Mouse (Mus musculus): Measurements from ENCODE around the gene Myo18b.

Gene Myo18b

GRCm38 (mm10) chr5:112877391-112878115 lies 18.6 kb downstream of the Myo18b start:
- DNase-seq (ENCODE audit: low read depth, low spot score), result no peak

GRCm38 (mm10) chr5:112876846-112877390 lies 19.2 kb downstream of the Myo18b start:
- DNase-seq (ENCODE audit: low read depth, low spot score), result peak; percentile 35

GRCm38 (mm10) chr5:112872999-112873398 lies 23.2 kb downstream of the Myo18b start:
- DNase-seq (ENCODE audit: low read depth, low spot score), result no peak

DNA sequence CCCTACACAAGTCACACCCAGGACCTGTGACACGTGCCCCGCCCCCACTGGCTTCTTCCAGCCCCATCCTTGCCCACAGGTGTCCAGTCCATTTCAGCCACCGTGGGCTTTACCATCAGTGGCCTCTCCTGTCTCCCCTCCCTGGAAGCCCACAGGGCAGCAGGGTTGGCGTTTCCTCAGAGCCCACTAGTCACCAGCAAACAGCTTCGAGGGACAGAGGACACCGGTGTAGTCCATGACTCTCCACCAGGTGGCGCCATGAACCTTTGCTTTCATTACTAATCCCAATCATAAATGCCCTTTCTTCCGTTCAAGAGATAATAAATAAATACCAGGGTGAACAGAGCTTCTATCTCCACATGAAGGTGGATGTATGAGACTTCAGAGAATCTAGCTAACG lies 25.4 kb downstream of the Myo18b start:
- peak; percentile 36 for DNase-seq (ENCODE audit: low read depth, low spot score)

GRCm38 (mm10) chr5:112868620-112869019 lies 27.5 kb downstream of the Myo18b start:
- no peak for DNase-seq (ENCODE audit: low read depth, low spot score)

DNA sequence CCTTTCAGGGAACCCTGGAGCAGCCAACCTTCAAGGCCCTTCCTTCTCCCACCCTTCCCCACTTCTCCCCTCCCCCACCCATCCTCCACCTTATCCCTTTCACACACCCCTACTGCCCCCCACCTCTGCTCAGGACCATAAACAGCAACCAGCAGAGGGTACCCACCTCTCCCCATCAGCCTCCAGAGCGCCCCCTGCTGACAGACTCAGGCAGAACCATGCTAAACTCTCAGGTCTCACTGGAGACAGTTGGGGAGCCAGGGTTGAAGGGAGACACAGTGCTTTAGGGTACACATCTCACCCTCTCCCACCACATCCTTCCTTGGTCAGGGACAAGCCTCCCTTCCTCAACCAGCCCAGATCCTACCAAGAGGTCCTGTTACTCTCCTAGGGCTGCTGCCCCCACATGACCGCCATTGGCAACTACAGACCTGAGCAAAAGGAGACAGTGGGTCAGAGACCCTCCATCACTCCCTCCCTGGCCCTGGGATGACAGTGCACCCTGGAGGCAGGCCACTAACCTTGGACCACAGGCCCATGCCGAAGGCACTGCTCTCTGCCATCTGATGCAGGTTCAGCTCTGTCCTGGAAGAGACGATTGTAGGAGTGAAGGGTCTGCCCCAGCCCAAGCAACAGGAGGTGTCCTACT lies 31.3 kb downstream of the Myo18b start:
- no peak for DNase-seq (ENCODE audit: low read depth, low spot score)

- no peak for DNase-seq (ENCODE audit: low read depth, low spot score)
Observed at GRCm38 (mm10) chr5:112859379-112860035, 36.7 kb downstream of the Myo18b start.

GRCm38 (mm10) chr5:112853179-112853578 lies 43.0 kb downstream of the Myo18b start:
- no peak for DNase-seq (ENCODE audit: low read depth, low spot score)

GRCm38 (mm10) chr5:112851389-112851788 lies 44.8 kb downstream of the Myo18b start:
- DNase-seq (ENCODE audit: low read depth, low spot score), result no peak

GRCm38 (mm10) chr5:112848586-112849280 lies 47.4 kb downstream of the Myo18b start:
- DNase-seq (ENCODE audit: low read depth, low spot score), result peak; percentile 90

DNA sequence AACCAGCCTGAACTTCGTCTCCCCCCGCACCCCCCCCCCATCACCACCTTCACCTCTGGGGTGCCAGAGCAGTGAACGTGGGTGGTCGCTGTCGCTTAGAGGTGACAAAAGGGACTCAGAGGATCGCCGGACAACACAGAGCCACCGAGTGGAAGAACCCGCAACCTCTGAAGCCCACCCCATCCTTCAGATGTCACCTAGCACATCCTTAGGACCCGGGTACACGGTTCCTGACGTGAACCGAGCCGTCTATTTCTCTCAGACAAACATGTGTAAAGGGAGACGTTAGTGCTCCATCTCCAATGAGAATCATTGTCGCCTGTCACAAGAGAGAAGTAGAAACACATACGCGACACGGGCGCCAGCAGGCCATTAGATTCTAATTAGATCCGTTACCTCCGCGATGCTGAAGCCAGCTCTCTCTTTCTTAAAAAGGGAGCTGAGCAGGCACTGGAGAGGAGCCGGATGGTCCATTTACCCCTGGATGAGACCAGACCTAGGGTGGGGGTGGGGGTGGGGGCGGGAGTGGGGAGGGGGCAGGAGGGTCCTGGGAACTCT lies 48.1 kb downstream of the Myo18b start:
- no peak for DNase-seq (ENCODE audit: low read depth, low spot score)

DNA sequence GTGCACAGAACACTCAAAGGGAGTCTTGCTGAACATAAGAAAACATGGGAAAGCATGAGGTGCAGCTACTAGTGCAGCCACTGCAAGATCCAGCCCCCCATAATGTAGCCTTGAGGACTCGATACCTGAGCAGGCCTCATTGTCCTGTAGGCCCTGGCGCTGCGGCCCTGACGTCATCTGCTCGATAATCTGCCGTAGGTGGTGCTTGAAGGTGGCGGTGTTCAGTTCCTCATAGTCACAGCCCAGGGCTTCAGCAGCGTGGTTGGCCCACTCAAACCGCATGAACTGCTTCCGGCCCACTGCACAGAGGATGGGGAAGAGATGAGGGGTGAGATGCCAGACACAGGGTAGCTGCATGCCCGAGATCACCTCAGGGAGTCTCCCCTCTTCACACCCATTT lies 50.0 kb downstream of the Myo18b start:
- DNase-seq (ENCODE audit: low read depth, low spot score), result no peak

- peak; percentile 25 for DNase-seq (ENCODE audit: low read depth, low spot score)
Observed at GRCm38 (mm10) chr5:112844460-112844859, 51.7 kb downstream of the Myo18b start.

DNA sequence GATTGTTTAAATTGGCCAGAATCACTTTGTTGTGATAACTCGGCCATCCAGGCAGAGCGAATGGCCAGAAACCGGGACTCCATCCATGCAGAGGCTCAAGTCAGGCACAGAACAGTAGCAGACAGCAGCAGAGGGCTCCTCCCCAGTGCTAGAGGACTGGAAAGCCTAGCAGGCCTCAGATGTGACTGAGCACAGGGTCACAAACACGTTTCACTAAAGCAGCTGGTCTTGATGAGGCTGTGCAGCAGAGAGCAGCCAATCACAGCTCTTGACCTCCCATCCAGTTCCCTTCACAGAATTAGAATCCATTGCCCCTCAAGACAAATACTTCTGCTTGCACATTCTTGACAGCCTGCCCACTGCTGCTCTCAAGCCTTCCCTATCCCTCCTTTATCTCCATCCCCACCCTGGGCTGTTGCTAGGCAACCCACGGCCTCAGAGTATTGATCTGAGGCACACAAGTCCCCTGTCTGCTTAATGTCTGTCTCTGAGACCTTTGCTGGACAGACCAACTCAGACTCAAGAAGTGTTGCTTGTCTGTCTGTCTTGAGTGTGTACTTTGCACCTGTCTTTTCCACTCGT lies 52.4 kb downstream of the Myo18b start:
- DNase-seq (ENCODE audit: low read depth, low spot score), result peak; percentile 21

GRCm38 (mm10) chr5:112842696-112843095 lies 53.5 kb downstream of the Myo18b start:
- DNase-seq (ENCODE audit: low read depth, low spot score), result no peak

DNA sequence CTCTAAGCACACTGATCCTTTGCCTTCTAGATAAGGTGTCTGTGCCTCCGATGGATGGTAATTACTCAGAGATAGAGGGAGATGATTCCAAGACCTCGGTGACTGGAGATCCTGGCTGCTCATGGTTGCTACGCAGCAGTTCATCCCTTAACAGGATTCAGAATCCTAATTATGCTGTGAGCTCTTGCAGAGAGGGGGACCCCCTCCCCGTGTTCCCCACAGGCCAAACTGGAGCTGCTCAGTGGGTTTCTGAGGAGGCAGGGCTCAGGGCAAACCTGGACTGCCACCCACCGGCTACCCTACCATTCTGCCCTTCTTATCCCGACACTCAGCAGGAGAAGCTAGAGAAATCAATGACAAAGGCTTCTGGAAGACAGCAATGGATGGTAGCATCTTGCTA lies 54.3 kb downstream of the Myo18b start:
- DNase-seq (ENCODE audit: low read depth, low spot score), result no peak

- no peak for DNase-seq (ENCODE audit: low read depth, low spot score)
Observed at GRCm38 (mm10) chr5:112834896-112835295, 61.3 kb downstream of the Myo18b start.

DNA sequence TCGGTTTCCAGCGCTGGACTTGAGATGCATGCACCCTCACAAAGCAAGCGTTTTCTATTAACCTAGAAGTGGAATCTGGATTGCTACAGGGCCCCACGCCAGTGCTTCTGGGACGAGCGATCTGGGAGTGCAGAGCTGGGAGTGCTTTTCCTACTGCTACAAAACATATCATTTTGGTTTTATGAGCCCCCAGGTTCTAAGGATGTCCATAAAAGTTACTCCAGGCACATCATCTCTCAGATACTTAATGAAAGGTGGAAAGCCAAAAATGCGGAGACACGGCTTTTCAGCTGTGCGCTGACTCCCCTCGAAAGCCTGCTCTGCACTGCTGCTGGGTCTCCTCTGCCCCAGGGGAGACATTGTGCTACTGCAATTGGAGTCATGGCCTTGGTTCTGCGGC lies 62.3 kb downstream of the Myo18b start:
- no peak for DNase-seq (ENCODE audit: low read depth, low spot score)

DNA sequence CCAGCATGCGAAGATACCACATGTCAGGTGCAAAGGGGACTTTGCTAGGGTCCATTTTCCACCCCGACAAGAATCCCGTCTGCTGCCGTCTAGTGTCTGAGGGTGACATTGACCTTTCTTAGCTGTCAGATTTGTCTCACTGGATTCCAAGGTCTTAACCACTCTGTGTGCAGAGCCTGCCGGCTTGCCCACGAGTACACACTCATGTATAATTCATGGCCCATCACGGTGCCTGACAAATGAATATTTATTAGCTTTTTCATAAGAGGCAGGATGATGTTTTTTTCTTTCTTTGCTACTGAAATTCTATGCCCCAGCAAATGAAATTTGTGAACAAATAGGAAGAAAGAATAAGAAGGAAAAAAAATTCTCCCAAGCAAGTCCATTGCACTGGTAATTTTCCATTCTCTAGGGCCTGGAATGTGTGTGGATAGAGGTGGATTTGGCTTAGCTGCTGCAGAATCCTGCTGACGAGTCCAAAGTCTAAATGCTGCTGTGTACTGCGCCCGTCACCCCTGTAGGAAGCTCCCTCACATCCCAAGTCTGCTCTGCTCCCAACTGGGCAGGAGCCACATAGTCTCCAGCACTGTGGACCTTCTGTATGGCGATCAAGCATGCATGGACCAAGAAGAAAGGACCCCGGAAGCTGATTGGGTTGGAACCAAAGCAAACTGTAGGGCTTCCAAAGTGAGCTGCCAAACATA lies 70.9 kb downstream of the Myo18b start:
- peak; percentile 48 for DNase-seq (ENCODE audit: low read depth, low spot score)

DNA sequence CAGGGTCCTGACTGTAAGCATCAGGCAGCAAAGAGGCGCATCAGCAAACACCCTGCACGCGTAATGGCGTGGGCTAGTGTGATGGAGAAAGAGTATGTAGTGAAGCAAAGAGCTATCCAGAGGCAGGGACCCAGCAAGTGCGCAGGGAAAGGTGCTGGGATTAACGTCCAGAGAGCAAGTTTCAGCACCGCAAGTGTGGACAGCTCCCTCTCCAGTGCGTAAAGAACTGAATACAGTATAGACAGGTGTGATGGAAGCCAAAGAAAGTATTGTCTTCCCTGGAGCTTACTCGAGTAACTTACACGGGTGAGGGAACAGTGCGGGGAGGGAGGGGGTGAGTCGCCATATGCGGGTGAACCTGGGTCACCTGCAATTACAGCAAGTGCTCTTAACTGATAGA lies 71.8 kb downstream of the Myo18b start:
- DNase-seq (ENCODE audit: low read depth, low spot score), result peak; percentile 68

DNA sequence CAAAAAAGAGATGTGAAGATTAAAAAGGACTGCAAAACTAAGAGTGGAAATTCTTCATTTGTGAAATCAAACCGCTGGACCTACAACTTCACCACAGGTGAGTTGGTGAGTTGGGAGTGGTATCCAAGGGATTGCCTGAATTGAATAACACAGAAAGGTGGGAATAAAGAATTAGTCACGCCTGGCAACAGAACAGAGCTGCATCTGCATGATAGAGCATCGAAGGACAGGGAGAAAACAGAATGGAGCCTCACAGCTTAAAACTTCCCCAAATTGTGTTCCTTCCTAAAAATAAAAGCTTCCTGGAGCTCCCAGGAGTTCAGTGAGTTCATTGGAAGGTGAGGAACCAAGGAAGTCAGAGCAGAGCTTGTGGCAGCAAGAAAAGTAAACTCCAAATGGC lies 73.7 kb downstream of the Myo18b start:
- peak; percentile 79 for DNase-seq (ENCODE audit: low read depth, low spot score)
